Mouse (Mus musculus) E14TG2a.4 (cell line): ENCODE results near the gene 1700016C15Rik.

Experiments
- H3K27me3 ChIP-seq: 2 replicates; pipeline ENCODE4 v1.6.1; 2014; ENCODE audit warnings: low read length, control low read depth; ENCODE audit not compliant: insufficient read depth
- H3K36me3 ChIP-seq: 2 replicates; pipeline ENCODE4 v1.6.1; 2014; ENCODE audit warnings: low read length, control low read depth; ENCODE audit not compliant: insufficient read depth
- H3K4me1 ChIP-seq: replicated peaks from 2 replicates; pipeline ENCODE4 v1.6.1; 2014; ENCODE audit warnings: low read depth, low read length, control low read depth
- H3K4me3 ChIP-seq: replicated peaks from 2 replicates; pipeline ENCODE4 v1.5.1; 2014; ENCODE audit warnings: mild to moderate bottlenecking, low read length
- H3K9me3 ChIP-seq: 2 replicates; pipeline ENCODE4 v1.6.1; 2014; ENCODE audit warnings: low read length, control low read depth
- CTCF ChIP-seq: conservative IDR thresholded peaks from 2 replicates; pipeline ENCODE4 v1.5.1; 2014; ENCODE audit warnings: low read length
- NANOG ChIP-seq: IDR thresholded peaks from 2 replicates; pipeline ENCODE4 v1.6.1; 2014; ENCODE audit warnings: borderline replicate concordance, low read length, mixed read lengths
- POU5F1 ChIP-seq: IDR thresholded peaks from 2 replicates; pipeline ENCODE4 v1.6.1; 2014; ENCODE audit warnings: low read length, borderline replicate concordance

1700016C15Rik gene

GRCm38 (mm10) chr1:177729043-177730024, at the start of gene 1700016C15Rik:
Gene 1700016C15Rik (plus strand): TSS chr1:177729814.
- Histone ChIP-seq H3K36me3 (no peaks in the 10 kb centered on the region), H3K4me3 (no peak within 1 kb of the TSS), H3K4me1 (peaks cover 11% of the 10 kb centered on the region), H3K9me3 (no peaks in the 10 kb centered on the region), H3K27me3 (no peaks in the 10 kb centered on the region)
- TF ChIP-seq POU5F1, result no peak
- no peak for TF ChIP-seq NANOG
- no peak for TF ChIP-seq CTCF

- TF ChIP-seq NANOG (no peak), POU5F1 (no peak), CTCF (no peak)
Measured at GRCm38 (mm10) chr1:177681239-177681638, 48.4 kb upstream of the 1700016C15Rik start.

GRCm38 (mm10) chr1:177683931-177684836, 45.4 kb upstream of the 1700016C15Rik start:
- H3K27me3 ChIP-seq, result peaks cover 3% of the 10 kb centered on the region; the same call in 1 of the 2 replicates
- H3K4me1 ChIP-seq, result 0 out of 2 replicates have a peak, but pooled peaks cover 4% of the 10 kb centered on the region
- no peak overlapping the region for H3K4me3 ChIP-seq
- H3K9me3 ChIP-seq, result no peaks in the 10 kb centered on the region
- no peaks in the 10 kb centered on the region for H3K36me3 ChIP-seq
- TF ChIP-seq CTCF (no peak), NANOG (no peak), POU5F1 (no peak)

More at GRCm38 (mm10) chr1:177681239-177681638, 48.4 kb upstream of the 1700016C15Rik start:
- Histone ChIP-seq H3K27me3 (no peaks in the 10 kb centered on the region), H3K4me1 (0 out of 2 replicates have a peak, but pooled peaks cover 4% of the 10 kb centered on the region), H3K36me3 (no peaks in the 10 kb centered on the region), H3K4me3 (no peak overlapping the region), H3K9me3 (no peaks in the 10 kb centered on the region)

GRCm38 (mm10) chr1:177684901-177685300, 44.7 kb upstream of the 1700016C15Rik start:
- 0 out of 2 replicates have a peak, but pooled peaks cover 4% of the 10 kb centered on the region for H3K4me1 ChIP-seq
- TF ChIP-seq NANOG, result no peak
- peak; percentile 62 for TF ChIP-seq CTCF

GRCm38 (mm10) chr1:177686137-177686536, 43.5 kb upstream of the 1700016C15Rik start:
- no peaks in the 10 kb centered on the region for H3K9me3 ChIP-seq
- TF ChIP-seq POU5F1 (no peak), CTCF (no peak), NANOG (no peak)
- 0 out of 2 replicates have a peak, but pooled peaks cover 3% of the 10 kb centered on the region for H3K4me1 ChIP-seq
- H3K27me3 ChIP-seq, result peaks cover 8% of the 10 kb centered on the region; the same call in 1 of the 2 replicates
- no peak overlapping the region for H3K4me3 ChIP-seq
- H3K36me3 ChIP-seq, result no peaks in the 10 kb centered on the region

More at GRCm38 (mm10) chr1:177684901-177685300, 44.7 kb upstream of the 1700016C15Rik start:
- Histone ChIP-seq H3K9me3 (no peaks in the 10 kb centered on the region), H3K4me3 (no peak overlapping the region), H3K36me3 (no peaks in the 10 kb centered on the region), H3K27me3 (peaks cover 5% of the 10 kb centered on the region; the same call in 1 of the 2 replicates)

GRCm38 (mm10) chr1:177686982-177687381, 42.6 kb upstream of the 1700016C15Rik start:
- no peaks in the 10 kb centered on the region for H3K9me3 ChIP-seq
- no peaks in the 10 kb centered on the region for H3K36me3 ChIP-seq
- no peaks in the 10 kb centered on the region for H3K4me1 ChIP-seq
- peaks cover 8% of the 10 kb centered on the region; the same call in 1 of the 2 replicates for H3K27me3 ChIP-seq
- no peak overlapping the region for H3K4me3 ChIP-seq
- TF ChIP-seq POU5F1 (no peak), NANOG (no peak), CTCF (no peak)

- TF ChIP-seq POU5F1 (no peak), NANOG (no peak), CTCF (no peak)
- peaks cover 19% of the 10 kb centered on the region for H3K27me3 ChIP-seq
- H3K4me3 ChIP-seq, result no peak overlapping the region
- H3K9me3 ChIP-seq, result no peaks in the 10 kb centered on the region
- H3K4me1 ChIP-seq, result no peaks in the 10 kb centered on the region; the same call in 1 of the 2 replicates
- H3K36me3 ChIP-seq, result no peaks in the 10 kb centered on the region
Measured at GRCm38 (mm10) chr1:177692491-177692890, 37.1 kb upstream of the 1700016C15Rik start.
